Mouse (Mus musculus): Measurements from ENCODE around the gene Smarca2. TPM values are rescaled to one million over a fixed set of nuclear protein-coding genes. Genes with fewer than 3 reads are reported as not detected.

Gene Smarca2
- polyA plus RNA-seq, 1 experiment from 2014 or later, result 6.7 TPM

DNA sequence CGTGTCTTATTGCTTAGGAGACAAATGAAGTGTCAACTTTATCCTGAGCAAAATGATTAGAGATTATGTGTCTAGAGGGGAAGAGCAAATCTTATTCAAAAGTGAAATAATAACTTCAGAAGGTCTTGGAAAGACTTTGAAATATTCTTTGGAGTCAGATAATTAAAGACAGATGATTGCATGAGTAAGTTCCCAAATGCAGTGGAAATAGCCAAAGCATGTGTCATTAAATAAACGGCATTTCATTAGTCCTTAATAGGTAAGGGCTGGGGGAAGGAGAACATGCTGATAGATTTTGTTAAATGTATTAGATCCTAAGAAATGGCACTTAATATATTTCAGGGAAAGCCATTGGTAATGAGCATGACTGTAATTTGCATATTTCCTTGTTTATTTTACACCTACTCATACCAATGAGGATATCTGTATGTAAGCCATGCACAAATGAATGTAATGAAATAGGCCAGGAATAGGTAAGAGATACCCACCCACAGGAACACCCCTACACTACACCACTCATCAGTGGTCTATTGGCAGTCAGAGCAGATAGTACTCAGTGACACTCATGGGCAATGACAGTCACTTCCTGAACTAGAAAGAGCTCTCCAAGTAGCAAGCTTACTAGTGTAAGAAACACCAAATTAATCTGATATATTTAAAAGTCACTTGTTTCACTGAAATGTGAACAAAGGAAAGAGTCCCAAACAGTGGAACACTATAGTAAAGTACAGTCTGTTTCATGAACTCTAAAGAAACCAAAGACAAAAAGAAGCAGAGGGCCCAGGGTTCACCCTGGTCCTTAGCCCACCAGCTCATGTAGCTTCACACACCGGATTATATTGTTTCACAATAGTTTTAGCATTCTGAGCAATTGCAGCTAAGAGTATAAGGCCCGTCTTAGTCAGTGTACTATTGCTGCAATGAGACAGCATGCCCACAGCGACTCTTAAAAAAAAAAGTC lies 185.8 kb downstream of the Smarca2 start:
- 75% methylated on average over 5 of the region's 5 CpGs for WGBS (ENCODE audit: insufficient replicate concordance)
- Histone ChIP-seq H3K9ac (replicated peaks) (no peak overlapping the region), H3K9me3 (ENCODE audit: low read length) (no peaks in the 10 kb centered on the region), H3K4me2 (ENCODE audit: low read depth, low read length) (no peak overlapping the region), H3K4me1 (ENCODE audit: insufficient read depth) (no peaks in the 10 kb centered on the region), H3K27ac (ENCODE audit: low read depth) (no peak overlapping the region), H3K36me3 (replicated peaks; ENCODE audit: insufficient read depth, low read length) (no peaks in the 10 kb centered on the region), H3K4me3 (ENCODE audit: low read depth, low read length) (no peak overlapping the region), H3K27me3 (ENCODE audit: insufficient read depth, low read length) (no peaks in the 10 kb centered on the region)
- TF ChIP-seq CTCF (IDR thresholded peaks at IDR 0.05; ENCODE audit: low read depth) (no peak), EP300 (IDR thresholded peaks at IDR 0.05; ENCODE audit: low read depth) (no peak)
- DNase-seq (no peak), ATAC-seq (no peak)

DNA sequence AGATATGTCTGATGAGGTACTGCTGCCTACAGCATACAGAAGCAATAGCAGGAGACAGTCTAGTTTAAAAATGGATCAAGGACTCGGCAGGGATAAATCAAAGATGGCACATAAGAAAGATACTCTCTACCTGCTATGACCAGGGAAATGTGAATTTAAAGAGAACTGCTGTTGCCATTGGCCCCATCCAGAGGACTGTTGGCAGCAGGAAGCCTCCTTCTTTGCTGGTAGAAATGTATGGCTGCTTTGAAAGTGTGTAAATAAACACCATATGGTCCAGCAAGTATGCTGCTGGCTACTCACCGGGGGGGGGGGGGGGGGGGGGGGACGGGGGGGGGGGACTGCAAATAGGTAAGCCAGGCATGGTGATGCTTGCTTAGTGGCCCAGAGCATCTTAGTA lies 189.5 kb downstream of the Smarca2 start:
- WGBS (ENCODE audit: insufficient replicate concordance), result 37% methylated on average over 2 of the region's 3 CpGs
- H3K27me3 ChIP-seq (ENCODE audit: insufficient read depth, low read length), result no peaks in the 10 kb centered on the region
- H3K27ac ChIP-seq (ENCODE audit: low read depth), result no peak overlapping the region
- TF ChIP-seq CTCF (IDR thresholded peaks at IDR 0.05; ENCODE audit: low read depth) (no peak), EP300 (IDR thresholded peaks at IDR 0.05; ENCODE audit: low read depth) (no peak)
- DNase-seq (no peak), ATAC-seq (no peak)
- no peak overlapping the region for H3K9ac ChIP-seq (replicated peaks)
- H3K4me2 ChIP-seq (ENCODE audit: low read depth, low read length), result no peak overlapping the region
- no peak overlapping the region for H3K4me3 ChIP-seq (ENCODE audit: low read depth, low read length)
- no peaks in the 10 kb centered on the region for H3K4me1 ChIP-seq (ENCODE audit: insufficient read depth)
- no peaks in the 10 kb centered on the region for H3K9me3 ChIP-seq (ENCODE audit: low read length)
- H3K36me3 ChIP-seq (replicated peaks; ENCODE audit: insufficient read depth, low read length), result no peaks in the 10 kb centered on the region

GRCm38 (mm10) chr19:26796006-26796405 lies 191.2 kb downstream of the Smarca2 start:
- no peaks in the 10 kb centered on the region for H3K9me3 ChIP-seq (ENCODE audit: low read length)
- WGBS (ENCODE audit: insufficient replicate concordance), result 71% methylated on average over 4 of the region's 4 CpGs
- TF ChIP-seq EP300 (IDR thresholded peaks at IDR 0.05; ENCODE audit: low read depth) (no peak), CTCF (IDR thresholded peaks at IDR 0.05; ENCODE audit: low read depth) (no peak)
- no peak overlapping the region for H3K4me3 ChIP-seq (ENCODE audit: low read depth, low read length)
- DNase-seq (no peak), ATAC-seq (no peak)
- no peaks in the 10 kb centered on the region for H3K36me3 ChIP-seq (replicated peaks; ENCODE audit: insufficient read depth, low read length)
- no peak overlapping the region for H3K27ac ChIP-seq (ENCODE audit: low read depth)
- H3K4me2 ChIP-seq (ENCODE audit: low read depth, low read length), result no peak overlapping the region
- no peak overlapping the region for H3K9ac ChIP-seq (replicated peaks)
- H3K4me1 ChIP-seq (ENCODE audit: insufficient read depth), result no peaks in the 10 kb centered on the region
- H3K27me3 ChIP-seq (ENCODE audit: insufficient read depth, low read length), result no peaks in the 10 kb centered on the region

GRCm38 (mm10) chr19:26804401-26804800 lies 199.6 kb downstream of the Smarca2 start:
- H3K36me3 ChIP-seq (replicated peaks; ENCODE audit: insufficient read depth, low read length), result no peaks in the 10 kb centered on the region
- H3K9ac ChIP-seq (replicated peaks), result no peak overlapping the region
- no peaks in the 10 kb centered on the region for H3K27me3 ChIP-seq (ENCODE audit: insufficient read depth, low read length)
- 82% methylated on average over 4 of the region's 4 CpGs for WGBS (ENCODE audit: insufficient replicate concordance)
- H3K4me1 ChIP-seq (ENCODE audit: insufficient read depth), result no peaks in the 10 kb centered on the region
- H3K4me3 ChIP-seq (ENCODE audit: low read depth, low read length), result no peak overlapping the region
- TF ChIP-seq CTCF (IDR thresholded peaks at IDR 0.05; ENCODE audit: low read depth) (no peak), EP300 (IDR thresholded peaks at IDR 0.05; ENCODE audit: low read depth) (no peak)
- H3K4me2 ChIP-seq (ENCODE audit: low read depth, low read length), result no peak overlapping the region
- DNase-seq (no peak), ATAC-seq (no peak)
- no peaks in the 10 kb centered on the region for H3K9me3 ChIP-seq (ENCODE audit: low read length)
- no peak overlapping the region for H3K27ac ChIP-seq (ENCODE audit: low read depth)

DNA sequence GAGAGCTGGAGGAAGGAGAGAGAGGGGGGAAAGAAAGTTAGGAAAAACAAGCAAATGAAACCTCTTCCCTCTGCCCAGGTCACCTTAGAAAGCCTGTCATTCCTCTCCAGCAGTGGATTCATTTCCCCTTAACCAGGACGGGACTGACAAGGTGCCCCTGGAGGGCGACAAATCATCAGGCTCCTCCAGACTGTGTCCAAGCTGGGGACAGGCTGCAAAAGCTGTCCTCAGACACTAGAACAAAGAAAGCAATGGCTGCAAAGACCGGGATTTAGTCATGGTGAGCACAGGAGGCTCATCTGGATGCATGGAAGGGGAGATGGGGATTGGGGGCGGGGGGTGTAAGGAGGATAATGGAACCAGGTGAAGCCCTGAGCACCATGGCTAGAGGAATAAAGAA lies 209.8 kb downstream of the Smarca2 start:
- Histone ChIP-seq H3K27me3 (ENCODE audit: insufficient read depth, low read length) (no peaks in the 10 kb centered on the region), H3K9me3 (ENCODE audit: low read length) (no peaks in the 10 kb centered on the region), H3K4me3 (ENCODE audit: low read depth, low read length) (no peak overlapping the region), H3K27ac (ENCODE audit: low read depth) (no peak overlapping the region), H3K36me3 (replicated peaks; ENCODE audit: insufficient read depth, low read length) (no peaks in the 10 kb centered on the region), H3K4me2 (ENCODE audit: low read depth, low read length) (no peak overlapping the region), H3K9ac (replicated peaks) (no peak overlapping the region), H3K4me1 (ENCODE audit: insufficient read depth) (no peaks in the 10 kb centered on the region)
- ATAC-seq (no peak), DNase-seq (no peak)
- TF ChIP-seq CTCF (IDR thresholded peaks at IDR 0.05; ENCODE audit: low read depth), result no peak
- TF ChIP-seq EP300 (IDR thresholded peaks at IDR 0.05; ENCODE audit: low read depth), result no peak
- 55% methylated on average over 4 of the region's 4 CpGs for WGBS (ENCODE audit: insufficient replicate concordance)

DNA sequence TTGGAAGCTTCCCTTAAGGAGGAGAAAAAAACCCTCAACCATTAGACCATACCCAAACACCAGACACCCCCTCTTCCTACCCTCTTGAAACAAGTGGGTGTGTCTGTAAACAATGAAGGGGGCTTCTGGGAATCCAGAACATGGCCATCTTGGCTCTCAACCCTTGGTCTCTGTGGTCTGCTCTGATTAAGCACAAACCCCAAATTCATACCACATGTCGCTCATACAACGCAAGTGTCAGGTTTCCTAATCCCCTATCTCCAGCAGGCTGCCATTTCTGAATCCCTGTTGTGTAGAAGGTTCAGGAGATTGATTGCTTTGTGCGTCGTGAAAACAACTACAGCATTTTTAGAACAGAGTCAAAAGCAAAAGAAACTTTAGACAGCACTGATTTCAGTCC lies 213.1 kb downstream of the Smarca2 start:
- ATAC-seq, result no peak
- no peaks in the 10 kb centered on the region for H3K27me3 ChIP-seq (ENCODE audit: insufficient read depth, low read length)
- no peak overlapping the region for H3K4me3 ChIP-seq (ENCODE audit: low read depth, low read length)
- no peaks in the 10 kb centered on the region for H3K36me3 ChIP-seq (replicated peaks; ENCODE audit: insufficient read depth, low read length)
- H3K9me3 ChIP-seq (ENCODE audit: low read length), result no peaks in the 10 kb centered on the region
- TF ChIP-seq EP300 (IDR thresholded peaks at IDR 0.05; ENCODE audit: low read depth), result no peak
- no peak for TF ChIP-seq CTCF (IDR thresholded peaks at IDR 0.05; ENCODE audit: low read depth)
- DNase-seq, result no peak
- 87% methylated on average over 4 of the region's 4 CpGs for WGBS (ENCODE audit: insufficient replicate concordance)
- no peak overlapping the region for H3K27ac ChIP-seq (ENCODE audit: low read depth)
- H3K4me1 ChIP-seq (ENCODE audit: insufficient read depth), result no peaks in the 10 kb centered on the region
- no peak overlapping the region for H3K9ac ChIP-seq (replicated peaks)
- H3K4me2 ChIP-seq (ENCODE audit: low read depth, low read length), result no peak overlapping the region
